In the genomic region with DNA sequence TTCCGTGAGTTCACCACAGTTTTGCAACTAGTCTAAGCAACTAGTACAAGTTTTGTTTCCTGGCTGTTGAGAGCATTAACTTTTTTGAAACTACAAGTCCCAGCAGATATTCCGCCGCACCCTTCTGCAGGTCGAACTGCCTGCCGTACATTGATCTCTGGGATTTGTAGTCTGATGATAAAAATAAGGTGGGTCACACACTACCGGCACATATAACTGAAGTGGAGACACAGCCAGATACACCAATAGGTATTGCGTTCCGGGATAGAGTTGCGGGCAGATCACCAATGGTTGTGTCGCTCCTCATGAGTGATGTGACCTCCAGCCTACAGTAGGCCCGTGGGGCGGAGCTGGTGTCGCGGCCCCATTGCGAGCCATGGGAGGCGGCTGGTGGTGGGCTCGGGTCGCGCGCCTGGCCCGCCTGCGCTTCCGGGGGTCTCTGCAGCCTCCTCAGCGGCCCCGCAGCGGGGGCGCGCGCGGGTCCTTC, we compare ENCODE assay signal across 8 mouse cellular contexts. TPM values are rescaled to one million over a fixed set of nuclear protein-coding genes. Genes with fewer than 3 reads are reported as not detected.
DNase-seq lines count a peak whose midpoint lies in the region; ATAC-seq and TF ChIP-seq lines count a peak whose summit lies in the region.

A gene (plus strand): TSS at position 193 of the 487 bp plus-strand sequence.

- H3K36me3 ChIP-seq in neural tube, embryonic 11.5 days (ENCODE audit: control insufficient read depth, insufficient read depth, low read length): peaks cover 2% of the 10 kb centered on the region; the same call in 1 of the 2 replicates
- no peaks in the 10 kb centered on the region for H3K36me3 ChIP-seq in embryonic facial prominence, embryonic 11.5 days (replicated peaks; ENCODE audit: control insufficient read depth, insufficient read depth, low read depth, low read length)
- peaks cover 30% of the 10 kb centered on the region for H3K36me3 ChIP-seq in limb, embryonic 10.5 days
- peaks cover 16% of the 10 kb centered on the region for H3K36me3 ChIP-seq in midbrain, embryonic 13.5 days
- H3K36me3 ChIP-seq in spleen, adult 2 months (ENCODE audit: control insufficient read depth, insufficient read depth, low read length): peaks cover 16% of the 10 kb centered on the region

- peak; percentile 95 for ATAC-seq in neural tube, embryonic 11.5 days (ENCODE audit: insufficient read depth, low FRiP score, low TSS enrichment)
- ATAC-seq in embryonic facial prominence, embryonic 11.5 days (replicated peaks; ENCODE audit: insufficient number of reproducible peaks, low FRiP score, low TSS enrichment, low read depth): peak; percentile 98
- peak; percentile 98 for ATAC-seq in granulocyte monocyte progenitor cell, adult 5-6 weeks (replicated peaks; ENCODE audit: poor library complexity, severe bottlenecking)
- peak; percentile 99 for ATAC-seq in midbrain, embryonic 13.5 days

- peak within 1 kb of the TSS; percentile 76 for H3K4me3 ChIP-seq in neural tube, embryonic 11.5 days (ENCODE audit: low read depth, low read length)
- H3K4me3 ChIP-seq in embryonic facial prominence, embryonic 11.5 days (ENCODE audit: low read depth, low read length): peak within 1 kb of the TSS; percentile 76
- peak within 1 kb of the TSS; percentile 63 for H3K4me3 ChIP-seq in limb, embryonic 10.5 days
- H3K4me3 ChIP-seq in midbrain, embryonic 13.5 days (replicated peaks): peak within 1 kb of the TSS; percentile 81
- H3K4me3 ChIP-seq in spleen, adult 2 months (ENCODE audit: extremely low read depth, insufficient read depth, insufficient read length): peak within 1 kb of the TSS; percentile 86

- peak within 1 kb of the TSS; percentile 94 for H3K4me2 ChIP-seq in neural tube, embryonic 11.5 days (ENCODE audit: low read depth)
- peak within 1 kb of the TSS; percentile 89 for H3K4me2 ChIP-seq in embryonic facial prominence, embryonic 11.5 days (ENCODE audit: low read depth, low read length)
- H3K4me2 ChIP-seq in midbrain, embryonic 13.5 days (replicated peaks): peak within 1 kb of the TSS; percentile 93

- no peaks in the 10 kb centered on the region for H3K4me1 ChIP-seq in neural tube, embryonic 11.5 days (ENCODE audit: control insufficient read depth, insufficient read depth, low read length)
- no peaks in the 10 kb centered on the region for H3K4me1 ChIP-seq in embryonic facial prominence, embryonic 11.5 days (ENCODE audit: control insufficient read depth, insufficient read depth, low read length)
- peaks cover 10% of the 10 kb centered on the region for H3K4me1 ChIP-seq in limb, embryonic 10.5 days
- peaks cover 11% of the 10 kb centered on the region for H3K4me1 ChIP-seq in midbrain, embryonic 13.5 days (replicated peaks)
- peaks cover 4% of the 10 kb centered on the region; the same call in 1 of the 2 replicates for H3K4me1 ChIP-seq in spleen, adult 2 months (ENCODE audit: control insufficient read depth, insufficient read depth, insufficient read length)

- DNase-seq in neural tube, embryonic 11.5 days (ENCODE audit: low spot score): peak; percentile 85
- DNase-seq in neural tube, embryonic 10.5 days (ENCODE audit: extremely low spot score, low spot score): no peak
- DNase-seq in embryonic facial prominence, embryonic 11.5 days (ENCODE audit: low spot score): peak; percentile 91
- peak; percentile 96 for DNase-seq in kidney, adult 11 months
- DNase-seq in limb, embryonic 10.5 days (ENCODE audit: low spot score): peak; percentile 86
- peak; percentile 88 to 93 for DNase-seq in spleen, adult 2 months (ENCODE audit: low read depth in 1 of 2, low spot score in 2 of 2)

- peak within 1 kb of the TSS; percentile 75 for H3K9ac ChIP-seq in neural tube, embryonic 11.5 days (ENCODE audit: low read length)
- peak within 1 kb of the TSS; percentile 70 for H3K9ac ChIP-seq in embryonic facial prominence, embryonic 11.5 days (replicated peaks; ENCODE audit: low read length)
- peak within 1 kb of the TSS; percentile 80 for H3K9ac ChIP-seq in midbrain, embryonic 13.5 days (replicated peaks)

- TF ChIP-seq POLR2A in spleen, adult 2 months (IDR thresholded peaks at IDR 0.05; ENCODE audit: low read depth, low read length): no peak

- H3K9me3 ChIP-seq in neural tube, embryonic 11.5 days (ENCODE audit: control insufficient read depth, low read length): no peaks in the 10 kb centered on the region
- no peaks in the 10 kb centered on the region for H3K9me3 ChIP-seq in embryonic facial prominence, embryonic 11.5 days (replicated peaks; ENCODE audit: control insufficient read depth, low read length)
- H3K9me3 ChIP-seq in limb, embryonic 10.5 days (replicated peaks): no peaks in the 10 kb centered on the region
- no peaks in the 10 kb centered on the region for H3K9me3 ChIP-seq in midbrain, embryonic 13.5 days

- H3K27me3 ChIP-seq in neural tube, embryonic 11.5 days (ENCODE audit: control insufficient read depth, insufficient read depth, low read length): no peaks in the 10 kb centered on the region
- H3K27me3 ChIP-seq in embryonic facial prominence, embryonic 11.5 days (ENCODE audit: control insufficient read depth, insufficient read depth, low read length): no peaks in the 10 kb centered on the region
- no peaks in the 10 kb centered on the region for H3K27me3 ChIP-seq in limb, embryonic 10.5 days (ENCODE audit: low read depth, poor library complexity, severe bottlenecking)
- 0 out of 2 replicates have a peak, but pooled peaks cover 4% of the 10 kb centered on the region for H3K27me3 ChIP-seq in midbrain, embryonic 13.5 days
- H3K27me3 ChIP-seq in spleen, adult 2 months (ENCODE audit: control insufficient read depth, insufficient read depth, low read length): no peaks in the 10 kb centered on the region

- no peak for TF ChIP-seq CTCF in spleen, adult 2 months (IDR thresholded peaks at IDR 0.05; ENCODE audit: extremely low read depth, insufficient read depth, insufficient read length, insufficient replicate concordance)

- H3K27ac ChIP-seq in neural tube, embryonic 11.5 days (ENCODE audit: low read depth, low read length): 0 out of 2 replicates have a peak within 1 kb of the TSS, but pooled peaks have one; percentile 27
- H3K27ac ChIP-seq in embryonic facial prominence, embryonic 11.5 days (replicated peaks; ENCODE audit: low read depth, low read length): 0 out of 2 replicates have a peak within 1 kb of the TSS, but pooled peaks have one; percentile 8
- peak within 1 kb of the TSS; percentile 78 for H3K27ac ChIP-seq in limb, embryonic 10.5 days
- peak within 1 kb of the TSS; percentile 77 for H3K27ac ChIP-seq in midbrain, embryonic 13.5 days
- peak within 1 kb of the TSS; percentile 58; the same call in 1 of the 2 replicates for H3K27ac ChIP-seq in spleen, adult 2 months (ENCODE audit: insufficient read depth, low read length)

- WGBS in neural tube, embryonic 11.5 days: 1% methylated on average over 30 of the region's 30 CpGs
- WGBS in embryonic facial prominence, embryonic 11.5 days: under 1% methylated on average over 30 of the region's 30 CpGs
- under 1% methylated on average over 30 of the region's 30 CpGs for WGBS in limb, embryonic 10.5 days
- WGBS in midbrain, embryonic 13.5 days: 1% methylated on average over 30 of the region's 30 CpGs
- 1% methylated on average over 30 of the region's 30 CpGs for WGBS in spleen, adult 2 months

RNA-seq across cellular contexts. Expression of the gene that starts here (rescaled TPM):
- polyA plus RNA-seq in neural tube, embryonic 11.5 days (2014; fragmentation: Nextera tagmentation; extraction: Ambion mirVana): 57.2 and 59.6 TPM in 2 replicates
- 50.7 and 60.0 TPM in 2 replicates for polyA plus RNA-seq in embryonic facial prominence, embryonic 11.5 days (2014; fragmentation: Nextera tagmentation; extraction: Ambion mirVana)
- total RNA-seq in granulocyte monocyte progenitor cell, adult 5-6 weeks (2014; fragmentation: Nextera tagmentation): 27.5 and 71.6 TPM in 2 replicates
- 17.2 and 26.2 TPM in 2 replicates for total RNA-seq in granulocyte monocyte progenitor cell, adult 5-6 weeks (2017)
- 74.8 and 86.2 TPM in 2 replicates for polyA plus RNA-seq in limb, embryonic 10.5 days (2016; fragmentation: Nextera tagmentation; extraction: Ambion mirVana)
- 48.1 and 59.4 TPM in 2 replicates for polyA plus RNA-seq in midbrain, embryonic 13.5 days (2015; fragmentation: Nextera tagmentation; extraction: Ambion mirVana)
- 118 and 170 TPM in 2 replicates for polyA plus RNA-seq in spleen, adult 2 months (2012; rRNA removed)

Comparison
In these comparisons a context has a peak if more than half of its experiments do, and no peak if none do; other contexts are left out.
1. H3K27ac ChIP-seq: peak in every context shown above with its lines; median percentile 78 in limb, embryonic 10.5 days; 77 in midbrain, embryonic 13.5 days; 58 in spleen, adult 2 months; 27 in neural tube, embryonic 11.5 days; 8 in embryonic facial prominence, embryonic 11.5 days.